In the genomic region with DNA sequence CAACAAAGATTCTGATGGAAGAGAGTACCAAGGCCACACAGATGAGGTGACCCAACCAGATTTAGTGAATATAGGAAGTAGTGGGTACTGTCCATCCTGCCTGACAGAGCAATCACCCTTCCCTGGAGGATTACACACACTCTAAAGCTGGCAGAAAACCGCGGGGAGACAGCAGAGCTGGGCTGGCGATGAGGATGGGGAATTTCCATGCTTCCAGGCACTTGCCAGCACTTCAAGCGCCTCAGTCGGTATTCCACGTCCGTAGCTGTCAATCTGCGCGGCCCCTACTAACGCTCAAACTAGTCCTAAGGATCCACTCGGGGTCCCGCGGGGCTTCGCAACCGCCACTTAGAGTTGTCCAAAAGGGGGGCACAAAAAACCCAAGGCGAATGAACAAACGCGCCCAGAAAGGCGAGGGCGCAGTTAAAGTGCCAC, we compare ENCODE assay signal across 8 mouse cellular contexts. TPM values are rescaled to one million over a fixed set of nuclear protein-coding genes. Genes with fewer than 3 reads are reported as not detected.
DNase-seq lines count a peak whose midpoint lies in the region; ATAC-seq lines count a peak whose summit lies in the region.

No protein-coding gene starts in this region.

- peak overlapping the region; percentile 53; the same call in 1 of the 2 replicates for H3K27ac ChIP-seq in forebrain, embryonic 11.5 days (ENCODE audit: low read depth, low read length)
- peak overlapping the region; percentile 82 for H3K27ac ChIP-seq in hindbrain, embryonic 16.5 days (ENCODE audit: low read depth, low read length)
- peak overlapping the region; percentile 29; the same call in 1 of the 2 replicates for H3K27ac ChIP-seq in liver, embryonic 13.5 days
- peak overlapping the region; percentile 53; the same call in 1 of the 2 replicates for H3K27ac ChIP-seq in neural tube, embryonic 12.5 days

- H3K9me3 ChIP-seq in forebrain, embryonic 11.5 days (ENCODE audit: control insufficient read depth, low read length), result no peaks in the 10 kb centered on the region
- no peaks in the 10 kb centered on the region for H3K9me3 ChIP-seq in hindbrain, embryonic 16.5 days (ENCODE audit: control insufficient read depth, low read length)
- H3K9me3 ChIP-seq in liver, embryonic 13.5 days (replicated peaks), result no peaks in the 10 kb centered on the region
- no peaks in the 10 kb centered on the region for H3K9me3 ChIP-seq in neural tube, embryonic 12.5 days

- DNase-seq in lung, adult 18-20 months, result peak; percentile 46 to 50
- DNase-seq in lung, postnatal 4 days, result no peak
- peak; percentile 66 for DNase-seq in adipocyte (ENCODE audit: low spot score)
- DNase-seq in forebrain, embryonic 11.5 days (ENCODE audit: low spot score), result no peak
- no peak for DNase-seq in liver, embryonic 13.5 days
- DNase-seq in c-Kit-positive CD71-positive TER-119-positive erythroid progenitor cells, embryonic 14.5 days (ENCODE audit: low spot score), result no peak

- peak; percentile 57 for ATAC-seq in forebrain, embryonic 11.5 days (replicated peaks; ENCODE audit: low FRiP score)
- ATAC-seq in hindbrain, embryonic 16.5 days, result peak; percentile 62; the same call in 1 of the 2 replicates
- ATAC-seq in liver, embryonic 13.5 days (ENCODE audit: low read depth), result peak; percentile 16
- ATAC-seq in neural tube, embryonic 12.5 days (ENCODE audit: low FRiP score, low read depth), result peak; percentile 69

- no peaks in the 10 kb centered on the region for H3K27me3 ChIP-seq in forebrain, embryonic 11.5 days (ENCODE audit: control insufficient read depth, insufficient read depth, low read length)
- no peaks in the 10 kb centered on the region for H3K27me3 ChIP-seq in hindbrain, embryonic 16.5 days (replicated peaks; ENCODE audit: control insufficient read depth, insufficient read depth, low read length)
- no peaks in the 10 kb centered on the region for H3K27me3 ChIP-seq in liver, embryonic 13.5 days
- no peaks in the 10 kb centered on the region for H3K27me3 ChIP-seq in neural tube, embryonic 12.5 days (replicated peaks)

- peaks cover 3% of the 10 kb centered on the region; the same call in 1 of the 2 replicates for H3K4me1 ChIP-seq in forebrain, embryonic 11.5 days (replicated peaks; ENCODE audit: control insufficient read depth, insufficient read depth, low read length)
- peaks cover 6% of the 10 kb centered on the region; the same call in 1 of the 2 replicates for H3K4me1 ChIP-seq in hindbrain, embryonic 16.5 days (ENCODE audit: control insufficient read depth, insufficient read depth, low read depth, low read length)
- H3K4me1 ChIP-seq in liver, embryonic 13.5 days (replicated peaks), result peaks cover 16% of the 10 kb centered on the region
- peaks cover 3% of the 10 kb centered on the region for H3K4me1 ChIP-seq in neural tube, embryonic 12.5 days

- H3K9ac ChIP-seq in forebrain, embryonic 11.5 days (ENCODE audit: low read length), result peak overlapping the region; percentile 77
- H3K9ac ChIP-seq in hindbrain, embryonic 16.5 days (ENCODE audit: low read depth, low read length), result peak overlapping the region; percentile 89
- H3K9ac ChIP-seq in liver, embryonic 13.5 days, result peak overlapping the region; percentile 74
- peak overlapping the region; percentile 77 for H3K9ac ChIP-seq in neural tube, embryonic 12.5 days

- H3K36me3 ChIP-seq in forebrain, embryonic 11.5 days (ENCODE audit: control insufficient read depth, insufficient read depth, low read length), result no peaks in the 10 kb centered on the region
- H3K36me3 ChIP-seq in hindbrain, embryonic 16.5 days (ENCODE audit: control insufficient read depth, insufficient read depth, low read length), result no peaks in the 10 kb centered on the region
- H3K36me3 ChIP-seq in liver, embryonic 13.5 days, result no peaks in the 10 kb centered on the region
- no peaks in the 10 kb centered on the region for H3K36me3 ChIP-seq in neural tube, embryonic 12.5 days

- H3K4me2 ChIP-seq in forebrain, embryonic 11.5 days (ENCODE audit: low read depth, low read length, severe bottlenecking), result peak overlapping the region; percentile 87
- H3K4me2 ChIP-seq in hindbrain, embryonic 16.5 days (ENCODE audit: low read length), result peak overlapping the region; percentile 88
- H3K4me2 ChIP-seq in liver, embryonic 13.5 days, result peak overlapping the region; percentile 87
- H3K4me2 ChIP-seq in neural tube, embryonic 12.5 days (replicated peaks), result peak overlapping the region; percentile 80

- H3K4me3 ChIP-seq in forebrain, embryonic 11.5 days (ENCODE audit: low read depth, low read length), result peak overlapping the region; percentile 68
- peak overlapping the region; percentile 81 for H3K4me3 ChIP-seq in hindbrain, embryonic 16.5 days (ENCODE audit: low read length)
- peak overlapping the region; percentile 70 for H3K4me3 ChIP-seq in liver, embryonic 13.5 days (replicated peaks)
- peak overlapping the region; percentile 83 for H3K4me3 ChIP-seq in neural tube, embryonic 12.5 days

- 0% methylated on average over 20 of the region's 20 CpGs for WGBS in forebrain, embryonic 11.5 days
- WGBS in hindbrain, embryonic 16.5 days, result under 1% methylated on average over 20 of the region's 20 CpGs
- WGBS in liver, embryonic 13.5 days (ENCODE audit: insufficient replicate concordance), result under 1% methylated on average over 20 of the region's 20 CpGs
- under 1% methylated on average over 20 of the region's 20 CpGs for WGBS in neural tube, embryonic 12.5 days

RNA-seq across cellular contexts. Expression of gene Pam, which starts 0.6 kb away (rescaled TPM):
- 17.4 and 21.5 TPM in 2 replicates for polyA plus RNA-seq in forebrain, embryonic 11.5 days (2014; fragmentation: Nextera tagmentation; extraction: Ambion mirVana)
- polyA plus RNA-seq in hindbrain, embryonic 16.5 days (2015; fragmentation: Nextera tagmentation; extraction: Ambion mirVana), result 22.3 and 25.1 TPM in 2 replicates
- polyA plus RNA-seq in liver, embryonic 13.5 days (2015; fragmentation: Nextera tagmentation; extraction: Ambion mirVana), result 9.8 and 12.0 TPM in 2 replicates
- 21.8 and 34.0 TPM in 2 replicates for polyA plus RNA-seq in neural tube, embryonic 12.5 days (2016; fragmentation: Nextera tagmentation; extraction: Ambion mirVana)

Comparison
In these comparisons a context has a peak if more than half of its experiments do, and no peak if none do; other contexts are left out.
1. DNase-seq: peak in lung, adult 18-20 months (2 of 2) and adipocyte (single experiment); none in lung, postnatal 4 days (0 of 2), forebrain, embryonic 11.5 days (single experiment), liver, embryonic 13.5 days (single experiment) and c-Kit-positive CD71-positive TER-119-positive erythroid progenitor cells, embryonic 14.5 days (single experiment).
2. ATAC-seq: peak in every context shown above with its lines; median percentile 69 in neural tube, embryonic 12.5 days; 62 in hindbrain, embryonic 16.5 days; 57 in forebrain, embryonic 11.5 days; 16 in liver, embryonic 13.5 days.
3. H3K27ac ChIP-seq: peak in every context shown above with its lines; median percentile 82 in hindbrain, embryonic 16.5 days; 53 in forebrain, embryonic 11.5 days; 53 in neural tube, embryonic 12.5 days; 29 in liver, embryonic 13.5 days.
4. Peak in every context shown above with its lines, with median percentiles within 50 percentile points of each other: H3K4me2 ChIP-seq, H3K4me3 ChIP-seq and H3K9ac ChIP-seq.